Mouse (Mus musculus) testis, adult 2 months (tissue): ENCODE results near the gene Zfhx3.

Experiments
- CTCF ChIP-seq: fragments of 200-500 bp; IDR thresholded peaks from 2 replicates; pipeline ENCODE4 v1.5.1; 2012; ENCODE audit warnings: low read depth, mild to moderate bottlenecking, inconsistent platforms, low read length, moderate library complexity; ENCODE audit not compliant: control insufficient read depth, insufficient read depth, insufficient replicate concordance
- POLR2A ChIP-seq: fragments of 200-500 bp; IDR thresholded peaks from 2 replicates; pipeline ENCODE4 v1.6.1; 2012; ENCODE audit warnings: low read depth, mild to moderate bottlenecking, inconsistent platforms, low read length, moderate library complexity; ENCODE audit not compliant: control insufficient read depth

DNA sequence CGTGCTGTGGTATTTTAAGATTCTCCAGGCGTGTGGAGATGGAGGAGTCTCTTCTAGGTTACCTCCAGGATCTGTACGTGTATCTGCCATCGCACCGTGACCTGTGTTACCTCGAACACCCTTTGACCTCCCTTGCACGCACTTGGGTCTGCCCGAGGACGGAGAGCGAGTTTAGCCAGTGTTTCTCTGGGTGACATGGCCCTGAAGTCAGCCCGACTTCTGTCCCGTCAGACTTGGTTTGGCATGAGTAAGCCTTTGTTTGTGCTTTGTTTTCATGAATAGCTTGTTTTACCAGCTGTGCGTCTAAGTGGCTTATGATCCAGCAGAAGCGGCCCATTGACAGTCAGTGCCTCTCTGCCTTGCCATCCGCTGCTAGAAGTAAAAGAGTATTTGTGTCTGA is 961.1 kb downstream of the Zfhx3 start:
- TF ChIP-seq CTCF = no peak
- no peak for TF ChIP-seq POLR2A
